Mouse (Mus musculus) liver, adult 2 months (tissue): ENCODE results near the gene Abcg4. TPM values are rescaled to one million over a fixed set of nuclear protein-coding genes. Genes with fewer than 3 reads are reported as not detected.
A peak's percentile ranks its signal among the peaks of the same experiment; 100 is the strongest.
"Not testable (repeated sequence)": the region's sequence is repeated elsewhere in the genome, so short reads cannot be mapped to it uniquely, and the experiment has no call there.

Experiments
- DNase-seq: peaks from one replicate; pipeline ENCODE4 v3.0.0-alpha.2; 2011; ENCODE audit warnings: low read depth, low spot score; ENCODE audit errors: extremely low read depth
- H3K27ac ChIP-seq: fragments of 200-500 bp; replicated peaks from 2 replicates; pipeline ENCODE4 v1.5.1; 2012; ENCODE audit warnings: low read depth, mild to moderate bottlenecking, control low read depth, inconsistent platforms, low read length; ENCODE audit not compliant: insufficient read depth
- H3K27me3 ChIP-seq: fragments of 200-500 bp; 2 replicates; pipeline ENCODE4 v1.6.1; 2012; ENCODE audit warnings: mild to moderate bottlenecking, moderate library complexity, low read length, inconsistent platforms; ENCODE audit not compliant: control insufficient read depth, insufficient read depth
- H3K36me3 ChIP-seq: fragments of 200-500 bp; 2 replicates; pipeline ENCODE4 v1.6.1; 2012; ENCODE audit warnings: low read length, inconsistent platforms; ENCODE audit not compliant: control insufficient read depth, insufficient read depth
- H3K4me1 ChIP-seq: fragments of 200-500 bp; 2 replicates; pipeline ENCODE4 v1.6.1; 2011; ENCODE audit warnings: low read length; ENCODE audit not compliant: control insufficient read depth, insufficient read depth
- H3K4me3 ChIP-seq: fragments of 200-500 bp; 2 replicates; pipeline ENCODE4 v1.5.1; 2011; ENCODE audit warnings: low read depth, mild to moderate bottlenecking, control low read depth, low read length, moderate library complexity; ENCODE audit not compliant: insufficient read depth
- H3K79me2 ChIP-seq: fragments of 200-500 bp; 2 replicates; pipeline ENCODE4 v1.6.1; 2012; ENCODE audit warnings: inconsistent platforms, mild to moderate bottlenecking, low read length, moderate library complexity; ENCODE audit not compliant: control insufficient read depth, insufficient read depth
- H3K9ac ChIP-seq: fragments of 200-500 bp; 2 replicates; pipeline ENCODE4 v1.6.1; 2012; ENCODE audit warnings: low read depth, mild to moderate bottlenecking, control low read depth, inconsistent platforms, low read length
- CTCF ChIP-seq: fragments of 200-500 bp; IDR thresholded peaks from 2 replicates; pipeline ENCODE4 v1.5.1; 2011; ENCODE audit warnings: low read depth, low read length, control low read depth
- POLR2A ChIP-seq: fragments of 200-500 bp; IDR thresholded peaks from 2 replicates; pipeline ENCODE4 v1.6.1; 2011; ENCODE audit warnings: low read length, control low read depth; ENCODE audit not compliant: insufficient read depth; ENCODE audit errors: extremely low read depth
- WGBS: fragments of 180-500 bp; shearing (Covaris S2); methylation state at CpG from one replicate; pipeline ENCODE4 v1.1.7; 2018; 5-methylcytosine and 5-hydroxymethylcytosine counted together
- polyA plus RNA-seq: library from polyadenylated mRNA; depleted of rRNA; stranded (reverse); fragments of >200 nt; gene quantifications from 2 replicates; pipeline ENCODE4 v1.2.3, GENCODE M21; 2012; rRNA removed
- total RNA-seq: library from RNA; depleted of rRNA; stranded (reverse); fragments of >200 nt; gene quantifications from 2 replicates; pipeline ENCODE4 v1.2.3, GENCODE M21; 2014; rRNA removed

Abcg4 gene
- total RNA-seq, result not detected in 2 replicates
- polyA plus RNA-seq, result 0.11 TPM in 1 of 2 replicates, not detected in the other

DNA sequence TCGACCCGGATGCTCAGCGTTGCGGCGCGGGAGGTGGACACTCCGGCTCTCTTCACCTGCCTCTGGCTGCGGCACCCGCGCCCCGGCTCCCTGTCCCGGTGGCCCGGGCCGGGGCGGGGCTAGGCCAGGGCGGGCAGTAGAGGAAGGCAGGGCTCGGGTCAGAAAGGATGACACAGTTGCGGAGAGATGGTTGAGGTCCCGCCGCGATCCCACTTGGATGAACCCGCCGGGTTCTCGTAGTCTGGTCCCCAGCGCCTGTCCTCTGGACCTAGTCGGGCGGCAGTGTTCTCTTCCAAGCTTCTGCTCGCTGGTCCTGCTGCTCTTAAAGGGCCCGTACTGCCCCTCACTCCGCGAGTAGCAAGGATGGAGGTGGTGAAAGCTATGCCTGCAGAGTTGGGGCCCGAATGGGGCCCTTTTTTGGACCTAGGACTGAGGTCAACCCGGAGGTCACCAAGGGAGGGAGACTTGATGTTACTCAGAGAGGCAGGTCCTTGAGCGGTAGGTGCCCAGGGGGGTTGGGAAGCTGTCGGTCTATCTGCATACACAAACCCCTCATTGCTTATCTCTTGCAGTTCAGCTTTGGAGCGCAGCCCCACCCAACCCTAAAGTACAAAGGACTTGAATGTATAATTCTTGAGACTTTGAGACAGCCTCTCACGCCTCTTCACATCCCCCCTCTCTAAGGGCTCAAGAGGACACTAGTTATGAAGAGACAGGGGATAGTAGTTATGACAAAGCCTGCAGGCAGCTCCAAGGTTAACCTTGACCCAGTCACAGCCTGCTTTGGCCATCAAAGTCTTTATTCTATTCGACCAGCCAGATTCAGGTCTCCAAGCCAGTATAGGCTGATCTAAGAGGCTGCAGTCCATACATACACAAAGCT is at the start of gene Abcg4:
TSS of gene Abcg4 (minus strand) at position 540 of the 883 bp plus-strand sequence.
- 3% methylated on average over 38 of the region's 38 CpGs for WGBS
- H3K79me2 ChIP-seq, result no peaks in the 10 kb centered on the region
- TF ChIP-seq POLR2A (no peak), CTCF (no peak)
- H3K36me3 ChIP-seq, result 0 out of 2 replicates have a peak, but pooled peaks cover 2% of the 10 kb centered on the region
- H3K27ac ChIP-seq, result no peak within 1 kb of the TSS
- peaks cover 4% of the 10 kb centered on the region; the same call in 1 of the 2 replicates for H3K4me1 ChIP-seq
- peaks cover 13% of the 10 kb centered on the region for H3K27me3 ChIP-seq
- DNase-seq, result no peak
- peak within 1 kb of the TSS; percentile 14; the same call in 1 of the 2 replicates for H3K9ac ChIP-seq
- peak within 1 kb of the TSS; percentile 31; the same call in 1 of the 2 replicates for H3K4me3 ChIP-seq

DNA sequence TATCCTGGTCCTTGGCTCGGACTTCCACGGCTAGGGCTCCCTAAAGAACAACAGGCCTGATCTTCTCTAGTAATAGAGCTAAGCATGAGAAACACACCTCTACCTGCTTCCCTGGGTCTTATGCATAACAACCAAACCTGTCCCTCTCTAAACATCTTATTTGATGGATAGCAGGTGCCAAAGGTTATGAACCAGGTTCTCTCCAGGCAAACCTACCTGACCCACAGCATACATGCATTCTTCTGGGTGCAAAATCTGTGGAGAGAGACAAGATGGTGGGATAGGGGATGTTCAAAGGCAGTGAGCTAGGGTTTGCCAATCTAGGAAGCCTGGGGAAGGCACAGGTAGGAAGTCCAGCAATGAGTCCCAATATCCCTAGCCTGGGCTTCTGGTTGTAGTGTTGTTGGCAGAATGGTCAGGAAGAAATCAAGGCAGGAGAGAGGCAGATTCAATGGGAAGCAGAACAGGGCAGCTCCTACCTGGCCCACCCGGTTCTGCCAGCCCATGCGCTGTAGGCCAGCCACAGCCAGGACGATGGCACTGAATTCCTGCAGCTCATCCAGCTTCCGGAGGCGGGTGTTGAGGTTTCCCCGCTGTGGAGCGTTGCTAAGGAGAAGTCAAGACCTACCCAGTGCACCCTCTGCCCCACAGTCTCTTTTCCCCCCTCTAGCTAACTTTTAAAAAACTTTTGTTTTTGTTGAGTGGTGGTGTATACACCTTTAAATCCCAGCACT is 49.2 kb upstream of the Abcg4 start:
- Histone ChIP-seq H3K9ac (no peak overlapping the region), H3K36me3 (peaks cover 13% of the 10 kb centered on the region; the same call in 1 of the 2 replicates), H3K4me1 (peaks cover 10% of the 10 kb centered on the region), H3K27me3 (no peaks in the 10 kb centered on the region), H3K27ac (no peak overlapping the region), H3K4me3 (no peak overlapping the region), H3K79me2 (peaks cover 9% of the 10 kb centered on the region; the same call in 1 of the 2 replicates)
- no peak for DNase-seq
- no peak for TF ChIP-seq CTCF
- TF ChIP-seq POLR2A, result no peak
- 91% methylated on average over 9 of the region's 9 CpGs for WGBS

DNA sequence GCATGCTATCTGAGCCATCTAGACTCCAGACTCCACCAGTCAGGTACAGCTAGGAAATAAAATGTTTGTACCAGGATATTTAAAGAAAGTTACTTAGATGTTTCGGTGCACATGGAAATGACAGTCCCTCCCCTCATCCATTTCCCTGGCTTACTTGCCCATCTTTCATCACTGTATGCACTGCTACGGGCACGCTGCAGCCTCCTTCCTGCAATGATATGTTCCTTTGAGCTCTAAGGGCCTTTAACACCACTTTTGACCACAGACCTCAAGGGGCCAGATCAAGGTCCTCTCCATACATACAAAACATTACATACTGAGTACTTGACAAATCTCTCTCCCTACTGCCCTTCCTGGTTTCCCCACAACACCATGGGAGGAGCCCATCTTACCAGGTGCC is 48.5 kb upstream of the Abcg4 start:
- H3K4me1 ChIP-seq, result peaks cover 6% of the 10 kb centered on the region

DNA sequence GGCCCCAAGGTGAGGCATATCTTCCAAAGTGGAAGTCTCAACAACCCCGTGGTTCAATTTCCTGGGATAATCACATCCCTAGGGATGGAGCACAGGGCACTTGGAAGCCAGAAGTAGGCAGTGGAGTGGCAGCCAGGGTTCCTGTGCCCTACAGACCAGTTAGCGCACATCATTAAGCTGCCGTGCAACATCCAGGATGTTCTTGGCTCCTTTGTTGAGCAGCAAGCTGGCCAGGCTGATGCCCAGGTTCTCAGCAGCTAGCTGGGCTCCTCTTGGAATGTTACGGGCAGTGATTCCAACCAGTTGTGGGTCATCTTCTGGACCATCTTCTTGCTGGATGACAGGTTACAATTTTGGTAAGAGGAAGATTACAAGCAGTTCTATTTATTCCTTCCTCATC is 48.1 kb upstream of the Abcg4 start:
- not testable (repeated sequence) for H3K27me3 ChIP-seq, H3K9ac ChIP-seq, DNase-seq, H3K4me1 ChIP-seq, H3K27ac ChIP-seq, H3K79me2 ChIP-seq, H3K4me3 ChIP-seq
- 53% methylated on average over 4 of the region's 4 CpGs for WGBS
- H3K36me3 ChIP-seq, result peaks cover 20% of the 10 kb centered on the region; the same call in 1 of the 2 replicates

More for the DNA sequence above, 48.5 kb upstream of the Abcg4 start:
- peaks cover 15% of the 10 kb centered on the region; the same call in 1 of the 2 replicates for H3K36me3 ChIP-seq
- H3K9ac ChIP-seq, result no peak overlapping the region
- TF ChIP-seq POLR2A (no peak), CTCF (no peak)
- no peak overlapping the region for H3K27ac ChIP-seq
- WGBS, result 91% methylated on average over 3 of the region's 3 CpGs
- DNase-seq, result no peak
- no peak overlapping the region for H3K4me3 ChIP-seq
- no peaks in the 10 kb centered on the region for H3K27me3 ChIP-seq
- H3K79me2 ChIP-seq, result 0 out of 2 replicates have a peak, but pooled peaks cover 4% of the 10 kb centered on the region

DNA sequence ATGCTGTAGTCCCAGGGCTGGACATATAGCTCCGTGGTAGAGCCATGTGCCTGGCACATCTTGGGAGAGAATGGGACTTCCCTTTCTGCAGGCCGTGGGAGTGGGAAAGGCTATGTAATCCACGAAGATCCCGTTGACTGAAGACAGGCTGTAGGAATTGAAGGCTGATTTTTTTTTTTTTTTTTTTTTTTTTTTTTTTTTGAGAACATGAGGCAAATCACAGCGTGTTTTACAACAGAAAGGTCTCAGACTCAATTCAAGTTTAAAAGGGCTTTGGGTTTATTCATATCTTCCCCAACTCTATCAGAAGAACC is 47.6 kb upstream of the Abcg4 start:
- peaks cover 21% of the 10 kb centered on the region; the same call in 1 of the 2 replicates for H3K36me3 ChIP-seq

More for the DNA sequence above, 47.6 kb upstream of the Abcg4 start:
- TF ChIP-seq CTCF, result no peak
- no peak for TF ChIP-seq POLR2A
- Histone ChIP-seq H3K79me2 (no peaks in the 10 kb centered on the region; the same call in 1 of the 2 replicates), H3K27me3 (no peaks in the 10 kb centered on the region), H3K4me3 (no peak overlapping the region), H3K9ac (peak overlapping the region; percentile 55; the same call in 1 of the 2 replicates), H3K4me1 (peaks cover 6% of the 10 kb centered on the region), H3K27ac (no peak overlapping the region)
- DNase-seq, result no peak
- 16% methylated on average over 5 of the region's 5 CpGs for WGBS
